Mouse (Mus musculus) lung, postnatal 10 days (tissue): ENCODE data around the gene Nr2e1.

ENCODE experiments used
- DNase-seq: peaks from one replicate; pipeline ENCODE4 v3.0.0; 2021

Gene Nr2e1

GRCm38 (mm10) chr10:42583157-42583872, at the start of gene Nr2e1, which contains the start of gene Ostm1:
Gene Nr2e1 (minus strand): TSS chr10:42583632.
Gene Ostm1 (plus strand): TSS chr10:42583822.
- DNase-seq = no peak

- DNase-seq = no peak
These were observed 49.3 kb upstream of the Nr2e1 start for GRCm38 (mm10) chr10:42632453-42633360.

DNA sequence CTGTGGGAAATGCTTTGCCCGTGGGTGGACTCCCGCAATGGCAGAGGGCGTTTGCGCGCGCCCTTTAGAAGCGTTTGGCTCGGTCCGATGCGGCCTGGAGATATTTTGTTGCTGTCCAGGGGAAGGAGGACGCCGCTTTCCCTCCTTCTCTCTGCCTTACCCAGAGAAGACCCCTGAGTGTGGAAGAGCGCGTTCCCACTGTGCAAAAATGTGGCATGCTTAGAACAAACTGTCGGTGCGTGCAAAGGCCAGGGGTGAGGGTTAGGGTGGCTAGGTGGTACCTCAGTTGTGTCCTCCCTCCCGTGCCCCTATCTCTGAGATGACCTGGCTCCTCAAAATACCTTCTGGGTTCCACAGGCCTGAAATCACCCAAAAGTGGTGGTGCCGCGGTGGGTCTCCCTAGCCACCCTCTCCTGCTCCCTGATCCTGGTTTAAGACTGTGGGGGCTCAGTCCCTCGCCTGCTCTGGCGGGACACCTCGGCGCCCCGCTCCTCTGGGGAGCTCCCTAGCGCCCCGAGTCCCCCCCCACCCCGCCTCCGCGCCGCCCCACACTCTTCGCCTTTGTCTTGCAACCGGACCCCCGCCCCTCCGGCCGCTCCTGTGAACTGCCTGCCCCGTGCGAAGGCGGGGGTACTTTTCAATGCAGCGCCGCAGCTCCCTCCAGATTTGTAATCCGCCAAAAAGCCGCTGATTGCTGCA, 48.5 kb upstream of the Nr2e1 start:
- DNase-seq = no peak

- no peak for DNase-seq
These were observed 47.3 kb upstream of the Nr2e1 start for GRCm38 (mm10) chr10:42630596-42631355.

GRCm38 (mm10) chr10:42625907-42626306, 42.5 kb upstream of the Nr2e1 start:
- no peak for DNase-seq

DNA sequence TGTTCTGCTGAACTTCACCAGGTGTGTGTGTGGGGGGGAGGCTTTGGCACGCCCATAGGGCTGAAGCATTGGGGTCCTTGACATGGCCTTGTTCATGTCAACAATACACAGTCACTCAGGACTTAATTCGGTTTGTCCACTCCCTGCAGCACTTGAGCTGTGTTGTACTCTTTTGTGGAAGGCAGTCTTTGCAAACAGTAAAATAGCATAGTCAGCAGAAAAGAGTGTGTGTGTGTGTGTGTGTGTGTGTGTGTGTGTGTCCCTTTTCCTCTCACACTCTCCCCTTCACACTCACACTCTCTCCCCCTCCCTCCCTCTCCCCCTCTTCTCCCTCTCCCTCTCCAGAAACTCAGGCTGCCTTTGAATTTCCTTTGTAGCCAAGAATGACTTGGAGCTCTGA, 34.9 kb upstream of the Nr2e1 start:
- DNase-seq = no peak

DNA sequence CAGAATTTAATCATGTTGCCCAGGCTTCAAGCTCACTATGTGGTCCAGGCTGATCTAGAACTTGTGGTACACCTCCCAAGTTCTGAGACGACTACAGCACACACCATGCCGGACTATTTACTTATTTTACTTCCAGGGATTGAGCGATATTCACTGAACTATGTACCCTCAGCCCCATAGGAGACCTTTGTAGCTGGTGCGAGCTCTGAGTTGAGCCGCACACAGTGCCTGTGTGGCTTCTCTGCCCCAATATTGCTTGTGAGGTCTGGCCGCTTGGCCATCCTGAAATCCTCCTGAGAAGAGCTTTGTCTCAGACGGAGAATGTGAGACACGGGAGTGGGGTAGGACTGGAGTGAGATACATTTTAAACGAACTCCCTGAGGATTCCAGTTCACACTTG, 31.3 kb upstream of the Nr2e1 start:
- DNase-seq = no peak

- peak; percentile 32 for DNase-seq
These were observed 30.4 kb upstream of the Nr2e1 start for GRCm38 (mm10) chr10:42613639-42614381.

GRCm38 (mm10) chr10:42613075-42613474, 29.6 kb upstream of the Nr2e1 start:
- DNase-seq = no peak

DNA sequence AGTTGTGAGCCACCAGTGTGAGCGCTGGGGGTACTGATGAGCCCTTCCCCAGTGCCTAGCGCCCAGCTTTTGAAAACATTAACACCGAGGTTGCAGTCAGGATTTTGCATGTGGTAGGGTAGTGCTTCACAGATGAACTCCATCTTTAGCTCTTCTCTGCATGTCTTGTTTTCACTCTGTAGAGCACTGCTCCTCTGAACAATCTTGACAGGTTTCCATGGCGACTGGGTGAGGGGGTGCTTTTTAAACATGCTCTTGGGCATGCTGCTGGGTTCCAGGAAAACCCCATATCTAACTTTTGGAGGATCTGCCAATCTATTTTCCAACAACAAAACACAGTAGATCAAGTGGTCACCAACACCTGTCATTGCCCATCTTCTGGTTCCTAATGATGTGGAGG, 23.3 kb upstream of the Nr2e1 start:
- no peak for DNase-seq

- no peak for DNase-seq
These were observed 21.4 kb upstream of the Nr2e1 start for GRCm38 (mm10) chr10:42604874-42605273.

DNA sequence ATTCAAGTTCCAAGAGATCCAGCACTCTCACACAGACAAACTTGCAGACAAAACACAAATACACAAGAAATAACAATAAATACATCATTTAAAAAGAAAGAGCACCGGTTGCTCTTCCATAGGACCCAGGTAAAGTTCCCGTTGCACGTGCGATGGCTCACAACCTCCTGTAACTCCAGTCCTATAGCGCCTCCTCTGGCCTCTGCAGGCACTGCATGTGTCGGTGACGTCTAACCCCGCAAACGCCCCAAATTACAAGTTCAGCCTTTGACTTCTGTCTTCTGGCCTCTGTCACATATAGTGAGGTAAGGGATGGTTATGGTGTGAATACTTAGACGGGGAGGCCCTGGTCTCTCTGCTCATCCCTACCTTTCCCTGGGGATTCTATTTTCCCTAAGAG, 18.1 kb upstream of the Nr2e1 start:
- no peak for DNase-seq

- no peak for DNase-seq
These were observed 15.2 kb upstream of the Nr2e1 start for GRCm38 (mm10) chr10:42598615-42599014.

- DNase-seq = no peak
These were observed 9.8 kb upstream of the Nr2e1 start for GRCm38 (mm10) chr10:42593201-42593600.

DNA sequence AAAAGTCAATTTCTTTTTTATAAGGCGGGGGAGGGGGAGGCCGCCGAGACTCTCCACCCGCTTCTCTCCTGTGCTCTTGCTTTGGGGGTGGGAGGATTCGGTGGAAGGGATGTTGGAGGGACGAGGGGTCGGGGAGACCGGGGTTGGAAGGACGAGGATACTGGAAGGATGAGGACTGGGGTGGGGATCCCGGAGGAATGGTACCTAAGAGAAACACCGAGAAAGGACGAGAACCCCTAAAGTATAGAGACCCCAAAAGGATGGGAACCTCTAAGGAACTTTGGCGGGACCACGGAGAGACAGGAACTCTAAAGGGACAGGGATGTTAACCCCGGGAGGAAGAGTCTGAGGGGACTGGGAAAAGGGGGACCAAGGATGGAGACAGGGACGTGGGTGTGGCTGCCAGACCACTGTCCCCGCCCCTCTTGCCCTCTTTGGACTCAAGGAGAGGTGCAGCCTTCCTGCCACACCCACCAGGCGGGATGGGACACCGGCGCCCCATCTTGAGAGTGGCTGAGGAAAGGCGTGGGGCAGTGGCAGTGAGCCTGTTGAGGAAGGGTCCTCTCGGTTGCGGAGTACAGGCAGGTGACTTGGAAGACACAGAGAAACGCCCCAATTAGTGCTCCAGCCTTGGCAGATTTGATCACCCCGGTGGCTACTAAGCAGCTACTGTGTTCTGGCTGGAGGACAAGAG, 8.7 kb upstream of the Nr2e1 start:
- no peak for DNase-seq

DNA sequence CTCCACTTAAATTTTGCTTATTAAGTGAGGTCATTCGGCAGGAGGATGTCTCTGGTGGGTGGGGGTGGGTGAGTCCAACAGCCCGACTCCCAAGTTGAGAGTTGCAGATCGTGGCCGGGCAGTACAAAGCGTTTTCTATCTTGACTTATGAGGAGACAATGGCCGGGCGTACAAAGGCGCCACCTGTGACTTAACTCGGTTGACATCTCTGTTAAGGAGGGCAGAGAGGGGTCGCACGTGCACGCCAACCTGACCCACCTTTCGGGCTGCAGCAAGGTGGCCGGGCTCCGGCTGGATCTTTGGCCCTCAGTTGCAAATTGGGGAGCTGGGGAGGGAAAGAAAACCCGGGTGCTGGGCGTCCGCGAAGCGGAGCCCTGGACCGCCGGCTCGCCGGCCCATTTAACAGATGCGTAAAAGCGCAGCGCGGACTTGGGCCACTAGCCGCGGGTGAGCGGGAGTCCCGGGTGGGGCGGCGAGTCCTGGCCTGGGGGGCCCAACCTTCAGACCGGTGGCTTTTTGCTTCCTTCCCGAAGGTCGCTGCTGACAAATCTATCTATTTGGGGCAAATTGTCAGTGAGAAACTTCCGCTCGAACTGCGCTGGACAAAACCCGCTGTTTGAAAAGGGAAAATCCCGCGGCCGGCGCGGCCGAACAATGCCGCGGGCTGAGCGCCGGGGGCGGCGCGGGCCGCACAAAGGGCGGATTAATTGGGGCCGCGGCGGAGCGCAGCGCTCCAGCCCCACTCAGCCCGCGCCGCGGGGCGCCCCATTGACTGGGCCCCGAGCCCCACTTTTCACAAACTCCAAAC, 8.0 kb upstream of the Nr2e1 start:
- DNase-seq = no peak

- DNase-seq = no peak
These were observed 7.1 kb upstream of the Nr2e1 start for GRCm38 (mm10) chr10:42590261-42591184.

DNA sequence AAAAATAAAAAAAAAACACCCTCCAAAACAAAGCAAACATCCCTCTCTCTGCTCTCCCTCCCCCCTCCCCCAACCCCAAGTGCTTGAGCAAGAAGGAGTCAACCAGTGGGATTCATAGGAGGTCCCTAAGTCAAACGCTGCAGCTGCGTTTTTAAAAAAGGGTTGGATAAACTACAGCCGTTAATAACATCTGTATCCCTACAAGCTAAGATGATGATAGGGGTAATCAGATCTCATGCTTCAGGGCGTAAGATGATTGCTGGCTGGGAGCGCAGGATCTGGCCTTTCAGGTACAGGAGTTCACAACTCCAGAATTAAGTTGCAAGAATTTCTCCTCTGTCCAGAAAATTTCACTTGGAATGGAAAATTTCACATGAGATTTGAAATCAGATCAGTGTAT, 6.1 kb upstream of the Nr2e1 start:
- DNase-seq = no peak
